Mouse (Mus musculus): Measurements from ENCODE around the gene Atp5mpl. TPM values are rescaled to one million over a fixed set of nuclear protein-coding genes. Genes with fewer than 3 reads are reported as not detected.
A peak's percentile ranks its signal among the peaks of the same experiment; 100 is the strongest.

Gene Atp5mpl
- polyA plus RNA-seq, 2 experiments = 139 to 642 TPM

DNA sequence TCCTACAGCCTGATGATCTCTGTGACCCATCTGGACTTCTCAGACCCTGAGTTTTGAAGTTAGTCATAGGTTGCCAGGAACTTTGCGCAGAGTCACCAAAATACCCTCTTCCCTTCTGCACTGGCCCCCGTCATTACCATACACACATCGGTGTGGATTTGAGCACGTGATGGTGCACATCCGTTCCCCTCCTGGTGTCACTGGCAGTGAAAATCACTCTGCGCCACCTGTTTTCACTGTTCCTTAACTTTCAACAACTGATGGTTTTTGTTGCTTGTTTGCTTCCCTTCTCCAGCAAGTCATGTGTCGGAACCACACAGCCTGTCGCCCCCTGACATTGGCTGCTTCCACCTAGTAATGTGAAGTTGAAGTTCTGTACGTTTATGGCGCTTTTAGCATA, 5.7 kb upstream of the Atp5mpl start:
- Histone ChIP-seq H3K9me3 (ENCODE audit: control insufficient read depth, low read length) (no peaks in the 10 kb centered on the region), H3K4me1 (replicated peaks; ENCODE audit: control insufficient read depth in 2 of 2, insufficient read depth in 2 of 2, low read length in 1 of 2) (no peaks in the 10 kb centered on the region), H3K27ac (no peak overlapping the region), H3K4me2 (ENCODE audit: low read depth) (no peak overlapping the region), H3K27me3 (ENCODE audit: control insufficient read depth, insufficient read depth, low read length) (no peaks in the 10 kb centered on the region), H3K4me3 (ENCODE audit: insufficient read depth in 1 of 2, low read depth in 2 of 2, low read length in 2 of 2) (no peak overlapping the region), H3K9ac (replicated peaks) (no peak overlapping the region), H3K36me3 (replicated peaks; ENCODE audit: control insufficient read depth, insufficient read depth, low read depth) (no peaks in the 10 kb centered on the region)
- ATAC-seq (ENCODE audit: insufficient read depth) (no peak), DNase-seq (ENCODE audit: low read depth in 3 of 3, low spot score in 3 of 3) (no peak)
- 77% methylated on average over 10 of the region's 10 CpGs for WGBS (ENCODE audit: insufficient replicate concordance)
- TF ChIP-seq CTCF (IDR thresholded peaks at IDR 0.05; ENCODE audit: low read depth) (no peak), EP300 (IDR thresholded peaks at IDR 0.05; ENCODE audit: low read depth) (no peak)

GRCm38 (mm10) chr12:111971231-111971686, 4.5 kb upstream of the Atp5mpl start, which contains the start of gene Tdrd9:
Tdrd9 (plus strand) TSS chr12:111971559.
- WGBS (ENCODE audit: insufficient replicate concordance) = 69% methylated on average over 18 of the region's 18 CpGs
- no peak for TF ChIP-seq EP300 (IDR thresholded peaks at IDR 0.05; ENCODE audit: low read depth)

GRCm38 (mm10) chr12:111970085-111970484, 3.3 kb upstream of the Atp5mpl start:
- Histone ChIP-seq H3K9me3 (ENCODE audit: control insufficient read depth, low read length) (no peaks in the 10 kb centered on the region), H3K4me3 (ENCODE audit: insufficient read depth in 1 of 2, low read depth in 2 of 2, low read length in 2 of 2) (no peak overlapping the region), H3K36me3 (replicated peaks; ENCODE audit: control insufficient read depth, insufficient read depth, low read depth) (no peaks in the 10 kb centered on the region), H3K4me2 (ENCODE audit: low read depth) (no peak overlapping the region), H3K9ac (replicated peaks) (no peak overlapping the region), H3K4me1 (replicated peaks; ENCODE audit: control insufficient read depth in 2 of 2, insufficient read depth in 2 of 2, low read length in 1 of 2) (peaks cover 5 to 14% of the 10 kb centered on the region in 2 experiments; a peak in 3 of 4 replicates), H3K27ac (no peak overlapping the region), H3K27me3 (ENCODE audit: control insufficient read depth, insufficient read depth, low read length) (no peaks in the 10 kb centered on the region)
- DNase-seq (ENCODE audit: low read depth in 3 of 3, low spot score in 3 of 3) (no peak), ATAC-seq (ENCODE audit: insufficient read depth) (no peak)
- TF ChIP-seq EP300 (IDR thresholded peaks at IDR 0.05; ENCODE audit: low read depth) = no peak
- no peak for TF ChIP-seq CTCF (IDR thresholded peaks at IDR 0.05; ENCODE audit: low read depth)
- WGBS (ENCODE audit: insufficient replicate concordance) = 45% methylated on average over 4 of the region's 4 CpGs

More at GRCm38 (mm10) chr12:111971231-111971686, 4.5 kb upstream of the Atp5mpl start, which contains the start of gene Tdrd9:
- ATAC-seq (ENCODE audit: insufficient read depth) = no peak
- Histone ChIP-seq H3K9ac (replicated peaks) (no peak within 1 kb of the TSS), H3K27me3 (ENCODE audit: control insufficient read depth, insufficient read depth, low read length) (no peaks in the 10 kb centered on the region), H3K27ac (no peak within 1 kb of the TSS), H3K4me2 (ENCODE audit: low read depth) (no peak within 1 kb of the TSS), H3K36me3 (replicated peaks; ENCODE audit: control insufficient read depth, insufficient read depth, low read depth) (no peaks in the 10 kb centered on the region), H3K4me1 (replicated peaks; ENCODE audit: control insufficient read depth in 2 of 2, insufficient read depth in 2 of 2, low read length in 1 of 2) (peaks cover 0 to 3% of the 10 kb centered on the region in 2 experiments; a peak in 1 of 4 replicates), H3K9me3 (ENCODE audit: control insufficient read depth, low read length) (no peaks in the 10 kb centered on the region), H3K4me3 (ENCODE audit: insufficient read depth in 1 of 2, low read depth in 2 of 2, low read length in 2 of 2) (no peak within 1 kb of the TSS)
- DNase-seq (ENCODE audit: low read depth in 3 of 3, low spot score in 3 of 3) = no peak

DNA sequence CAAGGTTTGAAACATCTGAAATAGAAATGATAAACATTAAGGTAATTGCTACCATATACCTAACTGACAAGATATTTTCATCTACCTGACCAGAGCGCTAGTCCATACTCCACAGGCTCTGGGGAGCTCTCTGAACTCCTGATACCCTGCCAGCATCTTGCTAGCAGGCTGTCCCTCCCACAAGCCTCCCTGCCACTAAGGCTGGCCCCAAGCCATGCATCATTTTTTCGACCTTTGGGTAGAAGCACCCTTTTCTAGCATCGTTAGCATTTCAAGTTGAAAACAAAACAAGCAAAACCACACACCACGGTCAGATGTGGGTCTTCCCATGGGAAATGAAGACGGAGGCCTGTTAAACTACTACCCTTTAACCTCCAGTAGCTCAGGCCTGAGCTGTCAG, 3.4 kb downstream of the Atp5mpl start:
- peaks cover 5 to 14% of the 10 kb centered on the region in 2 experiments; a peak in 3 of 4 replicates for H3K4me1 ChIP-seq (replicated peaks; ENCODE audit: control insufficient read depth in 2 of 2, insufficient read depth in 2 of 2, low read length in 1 of 2)
- no peak overlapping the region for H3K9ac ChIP-seq (replicated peaks)
- ATAC-seq (ENCODE audit: insufficient read depth) (no peak), DNase-seq (ENCODE audit: low read depth in 3 of 3, low spot score in 3 of 3) (no peak)
- no peak overlapping the region for H3K27ac ChIP-seq
- H3K9me3 ChIP-seq (ENCODE audit: control insufficient read depth, low read length) = no peaks in the 10 kb centered on the region
- TF ChIP-seq EP300 (IDR thresholded peaks at IDR 0.05; ENCODE audit: low read depth) (no peak), CTCF (IDR thresholded peaks at IDR 0.05; ENCODE audit: low read depth) (no peak)
- no peak overlapping the region for H3K4me2 ChIP-seq (ENCODE audit: low read depth)
- no peaks in the 10 kb centered on the region for H3K27me3 ChIP-seq (ENCODE audit: control insufficient read depth, insufficient read depth, low read length)
- peaks cover 26% of the 10 kb centered on the region for H3K36me3 ChIP-seq (replicated peaks; ENCODE audit: control insufficient read depth, insufficient read depth, low read depth)
- WGBS (ENCODE audit: insufficient replicate concordance) = 79% methylated on average over 5 of the region's 5 CpGs
- H3K4me3 ChIP-seq (ENCODE audit: insufficient read depth in 1 of 2, low read depth in 2 of 2, low read length in 2 of 2) = no peak overlapping the region

DNA sequence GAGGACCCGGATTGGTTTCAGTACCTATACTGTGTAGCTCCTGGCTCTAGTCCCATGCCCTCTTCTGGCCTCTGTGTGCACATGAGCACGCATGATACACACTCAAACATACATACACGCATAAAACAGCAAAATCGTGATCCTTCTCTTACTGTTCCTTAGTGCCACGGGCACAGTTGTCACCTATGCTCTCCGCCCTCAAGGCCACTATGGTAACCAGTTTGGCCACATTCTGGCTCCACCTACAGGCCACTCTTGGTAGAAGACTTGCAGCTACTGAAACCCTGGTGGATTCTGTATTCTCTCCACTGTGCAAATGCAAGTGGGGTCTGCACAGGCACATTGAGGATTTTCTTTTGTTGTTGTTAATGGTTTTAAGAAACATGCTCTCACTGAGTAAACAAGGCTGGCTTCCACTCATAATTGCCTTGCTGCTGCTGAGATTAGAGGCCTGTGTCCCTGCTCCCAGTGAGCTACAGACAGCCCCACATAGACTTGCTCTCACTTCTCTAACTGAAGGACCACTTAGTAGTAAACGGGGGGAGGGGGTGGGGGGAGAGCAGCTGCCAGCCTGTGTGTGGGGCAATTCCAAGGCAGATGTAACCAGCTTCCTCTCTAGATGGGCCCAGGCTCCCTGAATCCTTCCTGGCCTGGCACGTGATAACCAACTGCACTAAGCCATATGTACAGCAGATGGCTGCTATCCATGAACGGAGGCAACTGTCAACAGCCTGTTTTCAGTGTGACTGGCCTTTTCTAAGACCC, 8.5 kb downstream of the Atp5mpl start:
- Histone ChIP-seq H3K4me1 (replicated peaks; ENCODE audit: control insufficient read depth in 2 of 2, insufficient read depth in 2 of 2, low read length in 1 of 2) (peaks cover 0 to 4% of the 10 kb centered on the region in 2 experiments; a peak in 1 of 4 replicates), H3K36me3 (replicated peaks; ENCODE audit: control insufficient read depth, insufficient read depth, low read depth) (peaks cover 26% of the 10 kb centered on the region), H3K4me2 (ENCODE audit: low read depth) (no peak overlapping the region), H3K27me3 (ENCODE audit: control insufficient read depth, insufficient read depth, low read length) (no peaks in the 10 kb centered on the region), H3K27ac (no peak overlapping the region), H3K9ac (replicated peaks) (no peak overlapping the region), H3K9me3 (ENCODE audit: control insufficient read depth, low read length) (no peaks in the 10 kb centered on the region), H3K4me3 (ENCODE audit: insufficient read depth in 1 of 2, low read depth in 2 of 2, low read length in 2 of 2) (no peak overlapping the region)
- ATAC-seq (ENCODE audit: insufficient read depth) = peak; percentile 61
- TF ChIP-seq CTCF (IDR thresholded peaks at IDR 0.05; ENCODE audit: low read depth) (peak; percentile 90), EP300 (IDR thresholded peaks at IDR 0.05; ENCODE audit: low read depth) (no peak)
- 33% methylated on average over 9 of the region's 9 CpGs for WGBS (ENCODE audit: insufficient replicate concordance)
- DNase-seq (ENCODE audit: low read depth in 3 of 3, low spot score in 3 of 3) = peak; percentile 45 to 50 (median 46)
